Mouse (Mus musculus): Measurements from ENCODE around the gene Susd1. TPM values are rescaled to one million over a fixed set of nuclear protein-coding genes. Genes with fewer than 3 reads are reported as not detected.

The Susd1 gene
- 7.6 and 9.7 TPM in 2 replicates for polyA plus RNA-seq (2011; ENCODE audit: insufficient read depth, insufficient read length, low read depth, missing spikeins)

DNA sequence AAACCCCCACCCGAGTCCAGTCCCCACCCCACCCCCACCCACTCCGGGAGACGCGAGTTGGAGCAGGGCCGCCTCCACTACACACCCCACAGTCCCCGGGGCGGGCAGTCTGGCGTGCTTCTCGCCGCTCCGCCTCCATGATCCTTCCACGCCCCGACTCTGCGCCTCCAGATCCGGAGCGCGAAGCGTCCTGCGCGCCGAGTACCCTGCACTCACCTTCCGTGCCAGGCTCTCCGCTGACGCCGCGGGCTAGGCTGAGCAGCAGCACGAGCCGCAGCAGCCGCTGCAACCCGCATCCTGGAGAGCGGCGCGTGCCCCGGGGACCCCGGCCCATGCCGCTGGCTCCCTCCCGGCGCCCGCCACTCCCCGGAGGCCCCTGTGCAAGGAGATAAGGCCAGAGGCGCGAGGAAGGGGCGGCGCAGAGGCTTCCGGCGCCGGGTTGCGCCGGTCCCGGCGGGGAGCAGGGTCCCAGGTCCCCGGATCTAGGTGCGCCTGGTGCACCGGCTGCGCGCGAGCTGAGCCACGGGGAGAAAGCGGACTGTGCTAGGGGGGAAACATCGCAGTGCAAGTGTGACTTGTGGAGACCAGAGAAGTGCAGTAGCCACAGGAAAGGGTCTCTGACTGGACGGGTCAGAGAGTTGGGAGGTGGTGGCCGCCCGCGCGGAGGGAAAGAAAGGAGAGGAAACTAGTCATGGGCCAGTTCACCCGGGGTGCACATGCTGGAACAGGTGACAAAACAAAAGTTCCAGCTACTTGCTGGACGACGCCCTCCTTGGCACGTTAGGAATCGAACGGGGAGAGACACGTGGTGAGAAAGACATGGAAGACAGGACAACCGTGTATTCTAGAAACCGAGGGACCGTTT lies at the start of gene Susd1:
Susd1 (minus strand) TSS at position 644 of the 865 bp plus-strand sequence.
- H3K4me3 ChIP-seq (ENCODE audit: low read depth, low read length), result peak within 1 kb of the TSS; percentile 75
- H3K36me3 ChIP-seq (ENCODE audit: control insufficient read depth, insufficient read depth, low read length, poor library complexity, severe bottlenecking), result no peaks in the 10 kb centered on the region
- H3K27me3 ChIP-seq (ENCODE audit: control insufficient read depth, insufficient read depth, low read length, poor library complexity, severe bottlenecking), result peaks cover 14% of the 10 kb centered on the region
- no peak within 1 kb of the TSS for H3K27ac ChIP-seq (ENCODE audit: insufficient read depth, low read length)
- TF ChIP-seq POLR2A (IDR thresholded peaks at IDR 0.05; ENCODE audit: insufficient read depth, low read length), result no peak
- TF ChIP-seq CTCF (IDR thresholded peaks at IDR 0.05; ENCODE audit: low read depth, low read length), result no peak
- TF ChIP-seq EP300 (IDR thresholded peaks at IDR 0.05; ENCODE audit: insufficient read depth, low read depth, low read length), result no peak
- peak within 1 kb of the TSS; percentile 78 for H3K9ac ChIP-seq (ENCODE audit: low read depth, poor library complexity, severe bottlenecking)
- no peaks in the 10 kb centered on the region for H3K4me1 ChIP-seq (ENCODE audit: control insufficient read depth, insufficient read depth, low read length)
- H3K9me3 ChIP-seq (replicated peaks; ENCODE audit: control insufficient read depth, insufficient read depth, low read length, poor library complexity, severe bottlenecking), result no peaks in the 10 kb centered on the region

DNA sequence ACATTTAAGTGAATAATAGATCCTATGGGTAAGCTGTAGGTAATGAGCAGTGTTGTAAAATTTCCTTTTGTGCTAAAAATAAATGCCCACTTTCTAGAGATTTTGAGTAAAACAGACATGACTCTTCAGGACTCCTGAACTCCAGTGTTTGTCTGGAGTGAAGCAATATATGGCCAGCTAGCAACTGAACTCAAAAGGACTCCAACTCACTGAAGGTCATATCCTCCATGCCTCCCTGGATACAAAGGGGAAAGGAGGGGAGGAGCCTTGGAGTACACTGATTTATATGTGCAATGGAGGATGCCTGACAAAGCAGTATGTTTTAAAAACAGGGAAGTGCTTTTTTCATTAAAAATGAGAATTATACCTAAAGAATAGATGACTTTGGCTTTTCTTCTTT lies 32.9 kb upstream of the Susd1 start:
- Histone ChIP-seq H3K9ac (ENCODE audit: low read depth, poor library complexity, severe bottlenecking) (no peak overlapping the region), H3K4me1 (ENCODE audit: control insufficient read depth, insufficient read depth, low read length) (no peaks in the 10 kb centered on the region), H3K4me3 (ENCODE audit: low read depth, low read length) (no peak overlapping the region), H3K9me3 (replicated peaks; ENCODE audit: control insufficient read depth, insufficient read depth, low read length, poor library complexity, severe bottlenecking) (no peaks in the 10 kb centered on the region), H3K27ac (ENCODE audit: insufficient read depth, low read length) (no peak overlapping the region), H3K36me3 (ENCODE audit: control insufficient read depth, insufficient read depth, low read length, poor library complexity, severe bottlenecking) (no peaks in the 10 kb centered on the region), H3K27me3 (ENCODE audit: control insufficient read depth, insufficient read depth, low read length, poor library complexity, severe bottlenecking) (no peaks in the 10 kb centered on the region)
- TF ChIP-seq CTCF (IDR thresholded peaks at IDR 0.05; ENCODE audit: low read depth, low read length) (no peak), EP300 (IDR thresholded peaks at IDR 0.05; ENCODE audit: insufficient read depth, low read depth, low read length) (no peak), POLR2A (IDR thresholded peaks at IDR 0.05; ENCODE audit: insufficient read depth, low read length) (no peak)

DNA sequence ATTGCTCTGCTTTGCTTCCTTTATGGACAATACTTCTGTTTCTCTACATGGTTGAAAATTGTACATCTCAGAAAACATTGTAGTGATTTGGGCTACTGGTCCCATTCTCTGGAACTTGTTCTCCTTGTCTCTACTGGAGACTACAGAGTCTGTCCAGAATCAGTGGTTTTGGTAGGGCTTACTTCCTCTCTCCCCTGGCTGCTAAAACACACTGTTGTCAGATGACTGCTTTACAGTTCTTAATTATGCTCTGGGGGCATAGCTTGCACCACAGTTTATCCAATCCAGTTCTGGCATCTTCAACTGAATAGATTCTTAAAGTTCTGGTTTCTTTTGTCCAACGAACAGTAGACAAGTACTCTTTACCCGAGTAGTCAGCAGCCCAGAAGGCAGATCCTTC lies 27.0 kb upstream of the Susd1 start:
- TF ChIP-seq EP300 (IDR thresholded peaks at IDR 0.05; ENCODE audit: insufficient read depth, low read depth, low read length) (no peak), POLR2A (IDR thresholded peaks at IDR 0.05; ENCODE audit: insufficient read depth, low read length) (no peak), CTCF (IDR thresholded peaks at IDR 0.05; ENCODE audit: low read depth, low read length) (no peak)
- no peaks in the 10 kb centered on the region for H3K9me3 ChIP-seq (replicated peaks; ENCODE audit: control insufficient read depth, insufficient read depth, low read length, poor library complexity, severe bottlenecking)
- no peak overlapping the region for H3K9ac ChIP-seq (ENCODE audit: low read depth, poor library complexity, severe bottlenecking)
- H3K4me3 ChIP-seq (ENCODE audit: low read depth, low read length), result no peak overlapping the region
- H3K27me3 ChIP-seq (ENCODE audit: control insufficient read depth, insufficient read depth, low read length, poor library complexity, severe bottlenecking), result no peaks in the 10 kb centered on the region
- H3K36me3 ChIP-seq (ENCODE audit: control insufficient read depth, insufficient read depth, low read length, poor library complexity, severe bottlenecking), result no peaks in the 10 kb centered on the region
- no peak overlapping the region for H3K27ac ChIP-seq (ENCODE audit: insufficient read depth, low read length)
- H3K4me1 ChIP-seq (ENCODE audit: control insufficient read depth, insufficient read depth, low read length), result no peaks in the 10 kb centered on the region

DNA sequence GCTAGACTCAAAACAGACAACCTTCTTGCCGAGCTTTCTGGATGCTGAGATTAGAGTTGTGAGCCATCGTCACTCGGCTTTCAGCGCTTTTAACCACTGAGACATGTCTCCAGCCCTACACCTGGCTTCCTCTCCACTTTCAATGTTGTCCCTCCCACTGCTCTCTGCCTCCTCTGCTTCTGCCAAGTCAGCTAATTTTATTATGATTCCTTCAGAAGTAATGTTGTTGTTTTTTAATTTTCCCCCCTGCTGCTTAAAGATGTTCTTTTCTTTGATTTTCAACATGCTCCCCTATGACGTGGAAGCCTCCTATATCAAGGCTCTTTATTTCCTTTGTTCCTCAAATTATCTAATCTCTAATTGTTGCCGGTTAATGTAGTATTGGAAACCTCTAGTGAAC lies 26.2 kb upstream of the Susd1 start:
- Histone ChIP-seq H3K9ac (ENCODE audit: low read depth, poor library complexity, severe bottlenecking) (no peak overlapping the region), H3K27me3 (ENCODE audit: control insufficient read depth, insufficient read depth, low read length, poor library complexity, severe bottlenecking) (no peaks in the 10 kb centered on the region), H3K36me3 (ENCODE audit: control insufficient read depth, insufficient read depth, low read length, poor library complexity, severe bottlenecking) (no peaks in the 10 kb centered on the region), H3K27ac (ENCODE audit: insufficient read depth, low read length) (no peak overlapping the region), H3K9me3 (replicated peaks; ENCODE audit: control insufficient read depth, insufficient read depth, low read length, poor library complexity, severe bottlenecking) (no peaks in the 10 kb centered on the region), H3K4me1 (ENCODE audit: control insufficient read depth, insufficient read depth, low read length) (no peaks in the 10 kb centered on the region), H3K4me3 (ENCODE audit: low read depth, low read length) (no peak overlapping the region)
- TF ChIP-seq POLR2A (IDR thresholded peaks at IDR 0.05; ENCODE audit: insufficient read depth, low read length), result no peak
- TF ChIP-seq EP300 (IDR thresholded peaks at IDR 0.05; ENCODE audit: insufficient read depth, low read depth, low read length), result no peak
- no peak for TF ChIP-seq CTCF (IDR thresholded peaks at IDR 0.05; ENCODE audit: low read depth, low read length)

DNA sequence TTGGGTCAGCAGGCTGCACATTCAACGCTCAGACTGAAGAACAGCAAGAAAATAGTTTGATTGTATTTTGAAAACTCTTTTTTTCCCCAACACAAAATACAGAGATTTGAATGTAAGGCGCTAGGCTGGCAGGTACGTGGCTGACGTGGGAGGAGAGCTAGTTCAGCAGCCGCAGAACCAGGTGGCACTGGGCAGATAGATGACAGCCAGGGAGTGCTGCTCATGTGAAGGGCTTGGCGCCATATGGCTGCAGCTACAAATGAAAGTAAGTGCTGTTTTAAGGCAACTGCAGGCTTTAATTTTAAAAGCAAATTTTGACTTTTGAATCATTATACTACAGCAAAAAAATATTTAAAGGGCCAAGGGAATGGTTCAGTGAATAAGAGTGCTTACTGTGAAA lies 24.1 kb upstream of the Susd1 start:
- H3K4me1 ChIP-seq (ENCODE audit: control insufficient read depth, insufficient read depth, low read length), result no peaks in the 10 kb centered on the region
- H3K27ac ChIP-seq (ENCODE audit: insufficient read depth, low read length), result no peak overlapping the region
- H3K4me3 ChIP-seq (ENCODE audit: low read depth, low read length), result no peak overlapping the region
- no peak for TF ChIP-seq CTCF (IDR thresholded peaks at IDR 0.05; ENCODE audit: low read depth, low read length)
- no peak for TF ChIP-seq POLR2A (IDR thresholded peaks at IDR 0.05; ENCODE audit: insufficient read depth, low read length)
- no peak for TF ChIP-seq EP300 (IDR thresholded peaks at IDR 0.05; ENCODE audit: insufficient read depth, low read depth, low read length)
- no peaks in the 10 kb centered on the region for H3K27me3 ChIP-seq (ENCODE audit: control insufficient read depth, insufficient read depth, low read length, poor library complexity, severe bottlenecking)
- no peaks in the 10 kb centered on the region for H3K36me3 ChIP-seq (ENCODE audit: control insufficient read depth, insufficient read depth, low read length, poor library complexity, severe bottlenecking)
- H3K9me3 ChIP-seq (replicated peaks; ENCODE audit: control insufficient read depth, insufficient read depth, low read length, poor library complexity, severe bottlenecking), result no peaks in the 10 kb centered on the region
- no peak overlapping the region for H3K9ac ChIP-seq (ENCODE audit: low read depth, poor library complexity, severe bottlenecking)

DNA sequence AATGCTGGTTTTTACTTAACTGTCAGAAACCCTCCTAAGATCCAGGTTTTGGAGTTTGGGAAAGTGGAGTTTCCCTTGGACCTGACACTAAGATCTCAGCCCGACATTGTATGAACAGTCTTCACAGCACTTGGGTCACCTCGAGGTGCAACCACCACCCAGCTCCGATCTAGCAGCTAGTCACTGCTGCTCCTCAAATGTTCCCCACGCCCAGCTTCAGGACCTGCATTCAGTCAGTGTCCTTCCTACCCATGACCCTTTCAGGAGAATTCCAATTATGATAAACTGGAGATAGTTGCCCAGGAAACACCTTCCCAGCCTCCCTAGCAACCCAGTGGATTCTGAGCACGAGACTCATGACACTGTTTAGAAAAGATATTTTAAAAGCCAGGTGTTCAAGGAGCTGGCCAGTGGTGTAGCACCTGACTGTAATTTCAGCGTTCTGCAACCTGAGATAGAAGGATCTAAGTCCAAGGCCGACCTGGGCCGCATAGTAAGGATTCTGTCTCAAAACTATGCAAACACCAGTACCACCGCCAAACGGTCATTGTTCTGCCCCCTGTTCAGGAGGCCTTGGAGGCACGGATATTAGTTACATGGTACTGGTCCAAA lies 22.8 kb upstream of the Susd1 start:
- no peak for TF ChIP-seq EP300 (IDR thresholded peaks at IDR 0.05; ENCODE audit: insufficient read depth, low read depth, low read length)
- no peaks in the 10 kb centered on the region for H3K4me1 ChIP-seq (ENCODE audit: control insufficient read depth, insufficient read depth, low read length)
- H3K36me3 ChIP-seq (ENCODE audit: control insufficient read depth, insufficient read depth, low read length, poor library complexity, severe bottlenecking), result no peaks in the 10 kb centered on the region
- no peak overlapping the region for H3K27ac ChIP-seq (ENCODE audit: insufficient read depth, low read length)
- H3K4me3 ChIP-seq (ENCODE audit: low read depth, low read length), result no peak overlapping the region
- H3K9ac ChIP-seq (ENCODE audit: low read depth, poor library complexity, severe bottlenecking), result no peak overlapping the region
- no peaks in the 10 kb centered on the region for H3K9me3 ChIP-seq (replicated peaks; ENCODE audit: control insufficient read depth, insufficient read depth, low read length, poor library complexity, severe bottlenecking)
- H3K27me3 ChIP-seq (ENCODE audit: control insufficient read depth, insufficient read depth, low read length, poor library complexity, severe bottlenecking), result no peaks in the 10 kb centered on the region
